ENCODE assay signal across 22 mouse cellular contexts in the genomic region with DNA sequence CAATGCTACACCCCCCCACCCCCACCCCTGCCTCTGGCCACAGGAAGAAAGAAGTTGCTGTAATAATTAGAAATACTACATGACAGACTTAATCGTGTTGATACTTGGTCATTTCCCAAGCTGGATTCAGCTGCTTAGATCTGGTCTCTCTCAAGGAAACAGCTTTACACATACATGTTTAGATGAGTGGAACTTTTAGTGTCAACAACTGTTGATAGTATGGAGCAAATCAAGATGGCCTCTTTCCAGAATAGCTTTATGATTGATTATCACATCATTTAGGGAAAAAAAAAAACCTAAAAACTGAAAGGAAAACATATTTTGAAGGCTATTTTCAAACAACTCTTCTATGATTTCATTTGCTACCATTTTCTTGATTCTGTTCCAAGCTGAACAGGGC.
DNase-seq lines count a peak whose midpoint lies in the region; ATAC-seq and TF ChIP-seq lines count a peak whose summit lies in the region.
"Had no signal": no experiment of that assay in that cellular context is flagged by ENCODE, and none has a peak within 500 bp of the region (broad histone marks: within the 10 kb centered on the region; RNA-seq: fewer than 3 reads in every experiment).

No protein-coding gene starts in this region.

- DNase-seq in intestine, embryonic 14.5 days (ENCODE audit: low spot score) = no peak
- peak; percentile 88 for DNase-seq in lung, embryonic 14.5 days
- no peak for DNase-seq in lung, postnatal 10 days
- no peak for DNase-seq in midbrain, embryonic 14.5 days
- DNase-seq: B cell, adult 2 months; cerebellum, adult 18-20 months; cerebellum, postnatal 14 days; heart, postnatal 4 days; kidney, postnatal 36 days; layer of hippocampus, adult 9-11 months had no signal

- no peak overlapping the region for H3K4me3 ChIP-seq in intestine, embryonic 14.5 days (ENCODE audit: low read depth, low read length)
- H3K4me3 ChIP-seq in intestine, postnatal 0 days (ENCODE audit: low read depth, low read length) = no peak overlapping the region
- no peak overlapping the region for H3K4me3 ChIP-seq in lung, embryonic 14.5 days (ENCODE audit: low read depth, low read length)
- H3K4me3 ChIP-seq in intestine, embryonic 15.5 days (replicated peaks) = no peak overlapping the region
- H3K4me3 ChIP-seq in stomach, embryonic 15.5 days (replicated peaks) = no peak overlapping the region
- H3K4me3 ChIP-seq in midbrain, embryonic 14.5 days (replicated peaks; ENCODE audit: low read depth, low read length) = no peak overlapping the region
- H3K4me3 ChIP-seq: embryonic facial prominence, embryonic 12.5 days; left cerebral cortex, adult 2 months; limb, embryonic 15.5 days; midbrain, embryonic 10.5 days had no signal

- no peaks in the 10 kb centered on the region for H3K9me3 ChIP-seq in intestine, embryonic 14.5 days (ENCODE audit: control insufficient read depth, low read length)
- no peaks in the 10 kb centered on the region for H3K9me3 ChIP-seq in intestine, postnatal 0 days (ENCODE audit: control insufficient read depth)
- no peaks in the 10 kb centered on the region for H3K9me3 ChIP-seq in lung, embryonic 14.5 days (ENCODE audit: low read depth, low read length)
- H3K9me3 ChIP-seq in intestine, embryonic 15.5 days = no peaks in the 10 kb centered on the region
- H3K9me3 ChIP-seq in stomach, embryonic 15.5 days = no peaks in the 10 kb centered on the region
- H3K9me3 ChIP-seq in midbrain, embryonic 14.5 days (ENCODE audit: control insufficient read depth, low read length) = no peaks in the 10 kb centered on the region
- H3K9me3 ChIP-seq: embryonic facial prominence, embryonic 12.5 days; limb, embryonic 15.5 days; midbrain, embryonic 10.5 days had no signal

- 32% methylated on average over 1 of the region's 1 CpGs for WGBS in intestine, embryonic 14.5 days
- WGBS in intestine, postnatal 0 days = 44% methylated on average over 1 of the region's 1 CpGs
- WGBS in lung, embryonic 14.5 days = 30% methylated on average over 1 of the region's 1 CpGs
- 43% methylated on average over 1 of the region's 1 CpGs for WGBS in intestine, embryonic 15.5 days
- WGBS in stomach, embryonic 15.5 days = 41% methylated on average over 1 of the region's 1 CpGs
- WGBS in midbrain, embryonic 14.5 days = 65% methylated on average over 1 of the region's 1 CpGs

- H3K4me2 ChIP-seq in intestine, embryonic 14.5 days (ENCODE audit: low read length) = no peak overlapping the region
- H3K4me2 ChIP-seq in intestine, postnatal 0 days (replicated peaks; ENCODE audit: low read depth) = no peak overlapping the region
- H3K4me2 ChIP-seq in lung, embryonic 14.5 days = no peak overlapping the region
- H3K4me2 ChIP-seq in intestine, embryonic 15.5 days (replicated peaks) = no peak overlapping the region
- no peak overlapping the region for H3K4me2 ChIP-seq in stomach, embryonic 15.5 days
- no peak overlapping the region for H3K4me2 ChIP-seq in midbrain, embryonic 14.5 days (ENCODE audit: low read length)
- H3K4me2 ChIP-seq: embryonic facial prominence, embryonic 12.5 days; hindbrain, embryonic 14.5 days; limb, embryonic 15.5 days had no signal

- H3K27me3 ChIP-seq in intestine, embryonic 14.5 days (replicated peaks; ENCODE audit: control insufficient read depth, insufficient read depth, low read length) = no peaks in the 10 kb centered on the region
- no peaks in the 10 kb centered on the region for H3K27me3 ChIP-seq in intestine, postnatal 0 days (replicated peaks; ENCODE audit: control insufficient read depth, insufficient read depth, low read length)
- H3K27me3 ChIP-seq in lung, embryonic 14.5 days (ENCODE audit: insufficient read depth, low read length) = no peaks in the 10 kb centered on the region
- H3K27me3 ChIP-seq in intestine, embryonic 15.5 days (replicated peaks) = no peaks in the 10 kb centered on the region
- no peaks in the 10 kb centered on the region for H3K27me3 ChIP-seq in stomach, embryonic 15.5 days (replicated peaks)
- peaks cover 18% of the 10 kb centered on the region; the same call in 1 of the 2 replicates for H3K27me3 ChIP-seq in midbrain, embryonic 14.5 days (ENCODE audit: control insufficient read depth, insufficient read depth, low read length)
- H3K27me3 ChIP-seq: CH12.LX; embryonic facial prominence, embryonic 12.5 days; limb, embryonic 15.5 days; Patski had no signal

- peak overlapping the region; percentile 64; the same call in 1 of the 2 replicates for H3K27ac ChIP-seq in intestine, embryonic 14.5 days (ENCODE audit: low read depth)
- H3K27ac ChIP-seq in intestine, postnatal 0 days (ENCODE audit: low read depth, low read length) = no peak overlapping the region
- H3K27ac ChIP-seq in lung, embryonic 14.5 days (ENCODE audit: low read depth) = peak overlapping the region; percentile 78
- 0 out of 2 replicates have a peak overlapping the region, but pooled peaks have one; percentile 37 for H3K27ac ChIP-seq in intestine, embryonic 15.5 days
- peak overlapping the region; percentile 73 for H3K27ac ChIP-seq in stomach, embryonic 15.5 days
- H3K27ac ChIP-seq in midbrain, embryonic 14.5 days (replicated peaks; ENCODE audit: low read depth, low read length) = no peak overlapping the region
- H3K27ac ChIP-seq: embryonic facial prominence, embryonic 12.5 days; hindbrain, embryonic 14.5 days; left cerebral cortex, adult 2 months; limb, embryonic 15.5 days; midbrain, embryonic 10.5 days had no signal

- no peaks in the 10 kb centered on the region for H3K36me3 ChIP-seq in intestine, embryonic 14.5 days (ENCODE audit: control insufficient read depth, insufficient read depth, low read length)
- H3K36me3 ChIP-seq in intestine, postnatal 0 days (ENCODE audit: control insufficient read depth, insufficient read depth) = no peaks in the 10 kb centered on the region
- no peaks in the 10 kb centered on the region for H3K36me3 ChIP-seq in lung, embryonic 14.5 days (ENCODE audit: insufficient read depth)
- no peaks in the 10 kb centered on the region for H3K36me3 ChIP-seq in intestine, embryonic 15.5 days
- H3K36me3 ChIP-seq in stomach, embryonic 15.5 days = no peaks in the 10 kb centered on the region
- no peaks in the 10 kb centered on the region for H3K36me3 ChIP-seq in midbrain, embryonic 14.5 days (ENCODE audit: control insufficient read depth, insufficient read depth, low read length)
- H3K36me3 ChIP-seq: embryonic facial prominence, embryonic 12.5 days; G1E; limb, embryonic 15.5 days; midbrain, embryonic 10.5 days had no signal

- no peak overlapping the region for H3K9ac ChIP-seq in intestine, embryonic 14.5 days (ENCODE audit: low read length)
- H3K9ac ChIP-seq in intestine, postnatal 0 days (ENCODE audit: low read depth, low read length) = no peak overlapping the region
- no peak overlapping the region for H3K9ac ChIP-seq in lung, embryonic 14.5 days
- no peak overlapping the region for H3K9ac ChIP-seq in intestine, embryonic 15.5 days
- H3K9ac ChIP-seq in stomach, embryonic 15.5 days = no peak overlapping the region
- no peak overlapping the region for H3K9ac ChIP-seq in midbrain, embryonic 14.5 days (replicated peaks; ENCODE audit: low read length)
- H3K9ac ChIP-seq: embryonic facial prominence, embryonic 12.5 days; hindbrain, embryonic 14.5 days; limb, embryonic 15.5 days had no signal

- no peak for TF ChIP-seq CTCF in intestine, postnatal 0 days (IDR thresholded peaks at IDR 0.05; ENCODE audit: low read depth)
- no peak for TF ChIP-seq CTCF in lung, embryonic 14.5 days (IDR thresholded peaks at IDR 0.05; ENCODE audit: low read depth)

- peaks cover 58% of the 10 kb centered on the region for H3K4me1 ChIP-seq in intestine, embryonic 14.5 days (replicated peaks; ENCODE audit: control insufficient read depth, insufficient read depth, low read length)
- 0 out of 2 replicates have a peak, but pooled peaks cover 3% of the 10 kb centered on the region for H3K4me1 ChIP-seq in intestine, postnatal 0 days (replicated peaks; ENCODE audit: control insufficient read depth, insufficient read depth, low read length)
- peaks cover 45% of the 10 kb centered on the region for H3K4me1 ChIP-seq in lung, embryonic 14.5 days (ENCODE audit: insufficient read depth)
- H3K4me1 ChIP-seq in intestine, embryonic 15.5 days (replicated peaks) = peaks cover 28% of the 10 kb centered on the region
- peaks cover 50% of the 10 kb centered on the region for H3K4me1 ChIP-seq in stomach, embryonic 15.5 days
- peaks cover 21% of the 10 kb centered on the region for H3K4me1 ChIP-seq in midbrain, embryonic 14.5 days (ENCODE audit: control insufficient read depth, insufficient read depth, low read length)

- no peak for ATAC-seq in intestine, embryonic 14.5 days (replicated peaks; ENCODE audit: low FRiP score, low TSS enrichment, low read depth)
- no peak for ATAC-seq in intestine, postnatal 0 days
- ATAC-seq in lung, embryonic 14.5 days (ENCODE audit: insufficient read depth) = no peak
- 0 out of 2 replicates have a peak, but pooled peaks have one; percentile 27 for ATAC-seq in intestine, embryonic 15.5 days
- ATAC-seq in stomach, embryonic 15.5 days (ENCODE audit: insufficient read depth, low FRiP score, low read depth) = no peak; the same call in 1 of the 2 replicates
- ATAC-seq in midbrain, embryonic 14.5 days (ENCODE audit: low FRiP score, low TSS enrichment) = no peak
- ATAC-seq: inflammation-experienced regulatory T-cells, adult 6 months; Patski had no signal

Comparison
In these comparisons a context has a peak if more than half of its experiments do, and no peak if none do; other contexts are left out.
1. H3K27ac ChIP-seq: peak in intestine, embryonic 14.5 days (single experiment), lung, embryonic 14.5 days (single experiment), intestine, embryonic 15.5 days (single experiment) and stomach, embryonic 15.5 days (single experiment); none in intestine, postnatal 0 days (single experiment) and midbrain, embryonic 14.5 days (single experiment).